In the genomic region with DNA sequence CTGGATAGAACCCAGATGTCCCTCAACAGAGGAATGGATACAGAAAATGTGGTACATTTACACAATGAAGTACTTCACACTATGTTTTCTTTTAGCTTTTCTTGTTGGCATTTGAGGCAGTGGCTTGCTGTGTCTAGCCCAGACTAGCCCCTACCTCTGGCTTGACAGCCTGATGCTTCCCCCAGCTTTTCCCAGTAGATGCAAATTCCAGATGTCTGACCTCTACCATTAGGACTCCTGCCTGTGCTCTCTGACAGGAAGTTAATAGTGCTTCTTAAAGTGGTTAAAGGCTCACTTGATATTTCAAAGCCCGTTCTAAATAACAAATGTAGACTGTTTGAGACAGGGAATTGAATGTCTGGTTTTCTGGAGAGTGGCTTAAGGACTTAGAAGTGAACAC, we compare ENCODE assay signal across 20 mouse cellular contexts. TPM values are rescaled to one million over a fixed set of nuclear protein-coding genes. Genes with fewer than 3 reads are reported as not detected.
DNase-seq lines count a peak whose midpoint lies in the region; ATAC-seq lines count a peak whose summit lies in the region.
"Had no signal": no experiment of that assay in that cellular context is flagged by ENCODE, and none has a peak within 500 bp of the region (broad histone marks: within the 10 kb centered on the region; RNA-seq: fewer than 3 reads in every experiment).

No protein-coding gene starts in this region.

- no peak overlapping the region for H3K4me3 ChIP-seq in embryonic facial prominence, embryonic 11.5 days (ENCODE audit: low read depth, low read length)
- no peak overlapping the region for H3K4me3 ChIP-seq in embryonic facial prominence, embryonic 10.5 days
- no peak overlapping the region for H3K4me3 ChIP-seq in heart, embryonic 16.5 days (ENCODE audit: low read length)
- no peak overlapping the region for H3K4me3 ChIP-seq in heart, embryonic 11.5 days (ENCODE audit: low read depth, low read length)
- no peak overlapping the region for H3K4me3 ChIP-seq in neural tube, embryonic 15.5 days (replicated peaks)
- H3K4me3 ChIP-seq in forebrain, embryonic 10.5 days, result no peak overlapping the region
- H3K4me3 ChIP-seq in hindbrain, embryonic 10.5 days, result no peak overlapping the region
- H3K4me3 ChIP-seq: hindbrain, embryonic 13.5 days; limb, embryonic 12.5 days had no signal

- H3K4me1 ChIP-seq in embryonic facial prominence, embryonic 11.5 days (ENCODE audit: control insufficient read depth, insufficient read depth, low read length), result no peaks in the 10 kb centered on the region
- H3K4me1 ChIP-seq in embryonic facial prominence, embryonic 10.5 days, result peaks cover 6% of the 10 kb centered on the region
- H3K4me1 ChIP-seq in heart, embryonic 16.5 days (ENCODE audit: control insufficient read depth, insufficient read depth, low read length), result peaks cover 17% of the 10 kb centered on the region
- H3K4me1 ChIP-seq in heart, embryonic 11.5 days (ENCODE audit: control insufficient read depth, insufficient read depth, low read length), result no peaks in the 10 kb centered on the region
- peaks cover 14% of the 10 kb centered on the region; the same call in 1 of the 2 replicates for H3K4me1 ChIP-seq in neural tube, embryonic 15.5 days
- H3K4me1 ChIP-seq in forebrain, embryonic 10.5 days, result peaks cover 10% of the 10 kb centered on the region; the same call in 1 of the 2 replicates
- peaks cover 3% of the 10 kb centered on the region for H3K4me1 ChIP-seq in hindbrain, embryonic 10.5 days (replicated peaks)

- H3K4me2 ChIP-seq in embryonic facial prominence, embryonic 11.5 days (ENCODE audit: low read depth, low read length), result no peak overlapping the region
- H3K4me2 ChIP-seq in heart, embryonic 16.5 days (ENCODE audit: low read depth, low read length), result no peak overlapping the region
- no peak overlapping the region for H3K4me2 ChIP-seq in heart, embryonic 11.5 days
- H3K4me2 ChIP-seq in neural tube, embryonic 15.5 days, result no peak overlapping the region
- H3K4me2 ChIP-seq: hindbrain, embryonic 13.5 days; limb, embryonic 12.5 days had no signal

- no peaks in the 10 kb centered on the region for H3K36me3 ChIP-seq in embryonic facial prominence, embryonic 11.5 days (replicated peaks; ENCODE audit: control insufficient read depth, insufficient read depth, low read depth, low read length)
- H3K36me3 ChIP-seq in embryonic facial prominence, embryonic 10.5 days (replicated peaks), result peaks cover 69% of the 10 kb centered on the region
- H3K36me3 ChIP-seq in heart, embryonic 16.5 days (ENCODE audit: control insufficient read depth, insufficient read depth), result no peaks in the 10 kb centered on the region
- H3K36me3 ChIP-seq in heart, embryonic 11.5 days (ENCODE audit: control insufficient read depth, insufficient read depth, low read length), result peaks cover 2% of the 10 kb centered on the region; the same call in 1 of the 2 replicates
- H3K36me3 ChIP-seq in neural tube, embryonic 15.5 days, result 0 out of 2 replicates have a peak, but pooled peaks cover 6% of the 10 kb centered on the region
- H3K36me3 ChIP-seq in forebrain, embryonic 10.5 days (replicated peaks), result peaks cover 61% of the 10 kb centered on the region
- peaks cover 53% of the 10 kb centered on the region for H3K36me3 ChIP-seq in hindbrain, embryonic 10.5 days

- DNase-seq in embryonic facial prominence, embryonic 11.5 days (ENCODE audit: low spot score), result peak; percentile 14
- no peak for DNase-seq in embryonic facial prominence, embryonic 10.5 days (ENCODE audit: low spot score)
- DNase-seq in neural tube, embryonic 10.5 days (ENCODE audit: extremely low spot score, low spot score), result peak; percentile 24
- no peak for DNase-seq in forebrain, embryonic 10.5 days (ENCODE audit: extremely low spot score, low spot score)
- DNase-seq in hindbrain, embryonic 10.5 days (ENCODE audit: low spot score), result no peak
- DNase-seq: adrenal gland, adult 2 months; cerebellum, adult 9-10 months; gastrocnemius, postnatal 10 days; kidney, adult 9 months; lung, postnatal 14 days; midbrain, embryonic 14.5 days; right cerebral cortex, postnatal 14 days; thymus, adult 18-20 months; thymus, postnatal 4 days had no signal

- no peaks in the 10 kb centered on the region for H3K9me3 ChIP-seq in embryonic facial prominence, embryonic 11.5 days (replicated peaks; ENCODE audit: control insufficient read depth, low read length)
- H3K9me3 ChIP-seq in embryonic facial prominence, embryonic 10.5 days, result no peaks in the 10 kb centered on the region
- H3K9me3 ChIP-seq in heart, embryonic 16.5 days (replicated peaks; ENCODE audit: control insufficient read depth, low read length), result no peaks in the 10 kb centered on the region
- H3K9me3 ChIP-seq in heart, embryonic 11.5 days (replicated peaks; ENCODE audit: control insufficient read depth, low read length), result no peaks in the 10 kb centered on the region
- H3K9me3 ChIP-seq in neural tube, embryonic 15.5 days (replicated peaks), result no peaks in the 10 kb centered on the region
- no peaks in the 10 kb centered on the region for H3K9me3 ChIP-seq in forebrain, embryonic 10.5 days
- H3K9me3 ChIP-seq in hindbrain, embryonic 10.5 days, result no peaks in the 10 kb centered on the region
- H3K9me3 ChIP-seq: hindbrain, embryonic 13.5 days; limb, embryonic 12.5 days had no signal

- H3K27ac ChIP-seq in embryonic facial prominence, embryonic 11.5 days (replicated peaks; ENCODE audit: low read depth, low read length), result no peak overlapping the region
- H3K27ac ChIP-seq in embryonic facial prominence, embryonic 10.5 days (replicated peaks), result no peak overlapping the region
- H3K27ac ChIP-seq in heart, embryonic 16.5 days (ENCODE audit: low read length), result no peak overlapping the region
- no peak overlapping the region for H3K27ac ChIP-seq in heart, embryonic 11.5 days (ENCODE audit: low read depth, low read length)
- no peak overlapping the region for H3K27ac ChIP-seq in neural tube, embryonic 15.5 days (replicated peaks)
- H3K27ac ChIP-seq in forebrain, embryonic 10.5 days, result no peak overlapping the region
- no peak overlapping the region for H3K27ac ChIP-seq in hindbrain, embryonic 10.5 days
- H3K27ac ChIP-seq: hindbrain, embryonic 13.5 days; limb, embryonic 12.5 days; liver, embryonic 14.5 days had no signal

- WGBS in embryonic facial prominence, embryonic 11.5 days, result 26% methylated on average over 1 of the region's 1 CpGs
- 53% methylated on average over 1 of the region's 1 CpGs for WGBS in embryonic facial prominence, embryonic 10.5 days
- 37% methylated on average over 1 of the region's 1 CpGs for WGBS in heart, embryonic 16.5 days
- WGBS in heart, embryonic 11.5 days (ENCODE audit: insufficient replicate concordance), result 60% methylated on average over 1 of the region's 1 CpGs
- WGBS in neural tube, embryonic 15.5 days, result 71% methylated on average over 1 of the region's 1 CpGs
- WGBS in forebrain, embryonic 10.5 days, result 74% methylated on average over 1 of the region's 1 CpGs
- WGBS in hindbrain, embryonic 10.5 days, result 80% methylated on average over 1 of the region's 1 CpGs

- H3K9ac ChIP-seq in embryonic facial prominence, embryonic 11.5 days (replicated peaks; ENCODE audit: low read length), result no peak overlapping the region
- no peak overlapping the region for H3K9ac ChIP-seq in heart, embryonic 16.5 days (ENCODE audit: low read length)
- no peak overlapping the region for H3K9ac ChIP-seq in heart, embryonic 11.5 days (ENCODE audit: low read depth, low read length)
- H3K9ac ChIP-seq in neural tube, embryonic 15.5 days (replicated peaks), result no peak overlapping the region
- H3K9ac ChIP-seq: hindbrain, embryonic 13.5 days; limb, embryonic 12.5 days; liver, embryonic 14.5 days had no signal

- no peaks in the 10 kb centered on the region for H3K27me3 ChIP-seq in embryonic facial prominence, embryonic 11.5 days (ENCODE audit: control insufficient read depth, insufficient read depth, low read length)
- no peaks in the 10 kb centered on the region for H3K27me3 ChIP-seq in embryonic facial prominence, embryonic 10.5 days (replicated peaks; ENCODE audit: low read depth, poor library complexity, severe bottlenecking)
- no peaks in the 10 kb centered on the region for H3K27me3 ChIP-seq in heart, embryonic 16.5 days (ENCODE audit: control insufficient read depth, insufficient read depth, low read length)
- no peaks in the 10 kb centered on the region for H3K27me3 ChIP-seq in heart, embryonic 11.5 days (ENCODE audit: control insufficient read depth, insufficient read depth, low read length)
- no peaks in the 10 kb centered on the region for H3K27me3 ChIP-seq in neural tube, embryonic 15.5 days (replicated peaks)
- no peaks in the 10 kb centered on the region for H3K27me3 ChIP-seq in forebrain, embryonic 10.5 days (ENCODE audit: poor library complexity, severe bottlenecking)
- H3K27me3 ChIP-seq in hindbrain, embryonic 10.5 days (ENCODE audit: insufficient read depth, poor library complexity, severe bottlenecking), result no peaks in the 10 kb centered on the region
- H3K27me3 ChIP-seq: hindbrain, embryonic 13.5 days; limb, embryonic 12.5 days had no signal

- no peak for ATAC-seq in embryonic facial prominence, embryonic 11.5 days (replicated peaks; ENCODE audit: insufficient number of reproducible peaks, low FRiP score, low TSS enrichment, low read depth)
- 0 out of 2 replicates have a peak, but pooled peaks have one; percentile 32 for ATAC-seq in heart, embryonic 16.5 days (replicated peaks; ENCODE audit: extremely low read depth, insufficient read depth, low FRiP score)
- no peak for ATAC-seq in heart, embryonic 11.5 days (replicated peaks; ENCODE audit: insufficient number of reproducible peaks, low FRiP score, low TSS enrichment)
- ATAC-seq in neural tube, embryonic 15.5 days (ENCODE audit: low FRiP score), result no peak

RNA-seq across cellular contexts. Expression of a gene that starts 8.9 kb away (rescaled TPM):
- polyA plus RNA-seq in embryonic facial prominence, embryonic 11.5 days (2014; fragmentation: Nextera tagmentation; extraction: Ambion mirVana), result 12.8 and 15.0 TPM in 2 replicates
- polyA plus RNA-seq in embryonic facial prominence, embryonic 10.5 days (2016; fragmentation: Nextera tagmentation; extraction: Ambion mirVana), result 10.6 and 10.7 TPM in 2 replicates
- 6.3 and 6.8 TPM in 2 replicates for polyA plus RNA-seq in heart, embryonic 16.5 days (2015; fragmentation: Nextera tagmentation; extraction: Ambion mirVana)
- polyA plus RNA-seq in heart, embryonic 11.5 days (2014; fragmentation: Nextera tagmentation; extraction: Ambion mirVana), result 5.2 and 6.6 TPM in 2 replicates
- polyA plus RNA-seq in neural tube, embryonic 15.5 days (2015; fragmentation: Nextera tagmentation; extraction: Ambion mirVana), result 11.6 and 15.0 TPM in 2 replicates
- 12.1 and 12.7 TPM in 2 replicates for polyA plus RNA-seq in forebrain, embryonic 10.5 days (2016; fragmentation: Nextera tagmentation; extraction: Ambion mirVana)
- polyA plus RNA-seq in hindbrain, embryonic 10.5 days (2016; fragmentation: Nextera tagmentation; extraction: Ambion mirVana), result 12.8 and 14.7 TPM in 2 replicates

RNA-seq across cellular contexts. Expression of a gene that starts 14.6 kb away (rescaled TPM):
- 55.5 and 68.2 TPM in 2 replicates for polyA plus RNA-seq in embryonic facial prominence, embryonic 11.5 days (2014; fragmentation: Nextera tagmentation; extraction: Ambion mirVana)
- 53.6 and 59.1 TPM in 2 replicates for polyA plus RNA-seq in embryonic facial prominence, embryonic 10.5 days (2016; fragmentation: Nextera tagmentation; extraction: Ambion mirVana)
- 19.7 and 21.0 TPM in 2 replicates for polyA plus RNA-seq in heart, embryonic 16.5 days (2015; fragmentation: Nextera tagmentation; extraction: Ambion mirVana)
- polyA plus RNA-seq in heart, embryonic 11.5 days (2014; fragmentation: Nextera tagmentation; extraction: Ambion mirVana), result 28.1 and 29.3 TPM in 2 replicates
- polyA plus RNA-seq in neural tube, embryonic 15.5 days (2015; fragmentation: Nextera tagmentation; extraction: Ambion mirVana), result 27.8 and 28.4 TPM in 2 replicates
- polyA plus RNA-seq in forebrain, embryonic 10.5 days (2016; fragmentation: Nextera tagmentation; extraction: Ambion mirVana), result 48.0 and 51.9 TPM in 2 replicates
- polyA plus RNA-seq in hindbrain, embryonic 10.5 days (2016; fragmentation: Nextera tagmentation; extraction: Ambion mirVana), result 45.0 and 48.4 TPM in 2 replicates

Comparison
In these comparisons a context has a peak if more than half of its experiments do, and no peak if none do; other contexts are left out.
1. DNase-seq: peak in embryonic facial prominence, embryonic 11.5 days (single experiment) and neural tube, embryonic 10.5 days (single experiment); none in embryonic facial prominence, embryonic 10.5 days (single experiment), forebrain, embryonic 10.5 days (single experiment) and hindbrain, embryonic 10.5 days (single experiment).